Mouse (Mus musculus) kidney, adult 2 months (tissue): ENCODE results near the gene Exoc6b.

Source experiments
- CTCF ChIP-seq: fragments of 200-500 bp; conservative IDR thresholded peaks from 2 replicates; pipeline ENCODE4 v1.5.1; 2011; ENCODE audit warnings: low read depth, mild to moderate bottlenecking, control low read depth, low read length, moderate library complexity, mixed read lengths; ENCODE audit not compliant: insufficient read depth, insufficient read length
- POLR2A ChIP-seq: fragments of 200-500 bp; IDR thresholded peaks from one replicate; pipeline ENCODE4 v1.6.1; 2011; ENCODE audit warnings: low read depth, low read length, control low read depth

GRCm38 (mm10) chr6:84641062-84641431, 428.3 kb downstream of the Exoc6b start:
- 0 out of 2 replicates have a peak, but pooled peaks have one; percentile 2 for TF ChIP-seq CTCF
- no peak for TF ChIP-seq POLR2A
